Mouse (Mus musculus): ENCODE results near the gene 4921507P07Rik. TPM values are rescaled to one million over a fixed set of nuclear protein-coding genes. Genes with fewer than 3 reads are reported as not detected.

Gene 4921507P07Rik
- polyA plus RNA-seq, 1 experiment: 0.93 TPM

DNA sequence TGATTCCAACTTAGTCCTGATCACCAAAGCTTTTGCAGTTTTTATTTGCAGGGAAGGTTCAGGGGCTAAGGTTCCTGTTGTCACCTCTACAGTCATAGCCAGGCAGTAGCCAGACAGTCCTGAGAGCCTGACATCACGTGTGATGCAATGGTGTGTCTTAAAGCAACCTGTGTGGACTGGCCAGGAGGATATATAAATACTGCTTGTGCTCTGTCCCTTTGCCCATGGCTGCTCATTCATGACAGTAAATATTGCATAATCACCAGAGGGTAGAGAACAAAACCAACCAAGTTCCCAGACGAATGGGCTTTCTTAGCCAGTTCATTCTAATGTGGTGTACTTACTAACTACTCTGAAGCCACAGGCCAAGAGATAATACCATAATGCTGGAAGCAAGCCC lies 9.0 kb downstream of the 4921507P07Rik start:
- H3K9ac ChIP-seq (ENCODE audit: low read depth, poor library complexity, severe bottlenecking): no peak overlapping the region
- H3K36me3 ChIP-seq (ENCODE audit: control insufficient read depth, insufficient read depth, low read length, poor library complexity, severe bottlenecking): no peaks in the 10 kb centered on the region
- H3K4me3 ChIP-seq (ENCODE audit: low read depth, low read length): no peak overlapping the region
- no peak overlapping the region for H3K27ac ChIP-seq (ENCODE audit: insufficient read depth, low read length)
- no peaks in the 10 kb centered on the region for H3K27me3 ChIP-seq (ENCODE audit: control insufficient read depth, insufficient read depth, low read length, poor library complexity, severe bottlenecking)
- no peaks in the 10 kb centered on the region for H3K9me3 ChIP-seq (replicated peaks; ENCODE audit: control insufficient read depth, insufficient read depth, low read length, poor library complexity, severe bottlenecking)
- no peak for TF ChIP-seq EP300 (IDR thresholded peaks at IDR 0.05; ENCODE audit: insufficient read depth, low read depth, low read length)
- no peaks in the 10 kb centered on the region for H3K4me1 ChIP-seq (ENCODE audit: control insufficient read depth, insufficient read depth, low read length)

DNA sequence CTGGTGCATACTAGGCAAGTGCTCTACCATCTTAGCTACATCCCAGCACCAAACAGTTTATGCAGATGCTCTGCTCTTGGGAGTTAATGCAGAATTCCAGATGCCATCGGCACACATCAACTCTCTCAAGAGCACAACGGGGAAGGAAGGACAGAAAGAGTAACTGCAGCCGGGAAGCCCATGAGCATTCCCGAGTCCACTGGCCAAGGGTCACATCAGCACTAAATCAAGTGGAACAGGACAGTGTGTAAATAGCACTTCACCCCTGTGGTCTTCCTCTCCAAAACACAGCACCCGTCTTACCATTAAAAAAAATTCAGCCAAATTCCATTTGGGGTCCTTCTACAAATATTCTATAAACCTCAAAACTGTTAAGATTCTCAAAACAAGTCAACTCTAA lies 10.1 kb downstream of the 4921507P07Rik start:
- no peaks in the 10 kb centered on the region for H3K36me3 ChIP-seq (ENCODE audit: control insufficient read depth, insufficient read depth, low read length, poor library complexity, severe bottlenecking)
- TF ChIP-seq EP300 (IDR thresholded peaks at IDR 0.05; ENCODE audit: insufficient read depth, low read depth, low read length) (no peak), POLR2A (IDR thresholded peaks at IDR 0.05; ENCODE audit: insufficient read depth, low read length) (no peak), CTCF (IDR thresholded peaks at IDR 0.05; ENCODE audit: low read depth, low read length) (no peak)
- no peaks in the 10 kb centered on the region for H3K9me3 ChIP-seq (replicated peaks; ENCODE audit: control insufficient read depth, insufficient read depth, low read length, poor library complexity, severe bottlenecking)
- H3K27me3 ChIP-seq (ENCODE audit: control insufficient read depth, insufficient read depth, low read length, poor library complexity, severe bottlenecking): no peaks in the 10 kb centered on the region
- no peaks in the 10 kb centered on the region for H3K4me1 ChIP-seq (ENCODE audit: control insufficient read depth, insufficient read depth, low read length)
- H3K4me3 ChIP-seq (ENCODE audit: low read depth, low read length): no peak overlapping the region
- no peak overlapping the region for H3K9ac ChIP-seq (ENCODE audit: low read depth, poor library complexity, severe bottlenecking)
- no peak overlapping the region for H3K27ac ChIP-seq (ENCODE audit: insufficient read depth, low read length)

DNA sequence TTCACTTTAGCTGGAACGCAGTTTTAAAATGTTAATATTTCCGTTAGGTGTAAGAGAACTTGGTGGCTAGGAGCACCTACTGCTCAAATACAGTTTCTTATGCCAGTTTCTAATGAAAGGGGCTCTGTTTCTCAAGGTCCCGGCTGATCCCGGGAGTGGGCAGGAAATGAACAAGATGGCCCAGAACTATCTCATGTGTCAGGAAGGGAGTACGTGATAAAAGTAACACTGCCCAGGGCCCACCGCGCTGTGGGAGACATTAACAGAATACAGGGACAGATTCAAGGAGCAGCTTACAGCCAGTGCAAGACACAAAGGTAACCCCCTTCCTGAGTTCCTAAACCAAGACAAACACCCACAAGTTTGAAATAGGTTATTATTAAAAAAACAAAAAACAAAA lies 10.7 kb downstream of the 4921507P07Rik start:
- no peak for TF ChIP-seq CTCF (IDR thresholded peaks at IDR 0.05; ENCODE audit: low read depth, low read length)
- no peak for TF ChIP-seq POLR2A (IDR thresholded peaks at IDR 0.05; ENCODE audit: insufficient read depth, low read length)
- no peak for TF ChIP-seq EP300 (IDR thresholded peaks at IDR 0.05; ENCODE audit: insufficient read depth, low read depth, low read length)
- Histone ChIP-seq H3K27me3 (ENCODE audit: control insufficient read depth, insufficient read depth, low read length, poor library complexity, severe bottlenecking) (no peaks in the 10 kb centered on the region), H3K36me3 (ENCODE audit: control insufficient read depth, insufficient read depth, low read length, poor library complexity, severe bottlenecking) (no peaks in the 10 kb centered on the region), H3K4me3 (ENCODE audit: low read depth, low read length) (no peak overlapping the region), H3K9me3 (replicated peaks; ENCODE audit: control insufficient read depth, insufficient read depth, low read length, poor library complexity, severe bottlenecking) (no peaks in the 10 kb centered on the region), H3K4me1 (ENCODE audit: control insufficient read depth, insufficient read depth, low read length) (no peaks in the 10 kb centered on the region), H3K27ac (ENCODE audit: insufficient read depth, low read length) (no peak overlapping the region), H3K9ac (ENCODE audit: low read depth, poor library complexity, severe bottlenecking) (no peak overlapping the region)

DNA sequence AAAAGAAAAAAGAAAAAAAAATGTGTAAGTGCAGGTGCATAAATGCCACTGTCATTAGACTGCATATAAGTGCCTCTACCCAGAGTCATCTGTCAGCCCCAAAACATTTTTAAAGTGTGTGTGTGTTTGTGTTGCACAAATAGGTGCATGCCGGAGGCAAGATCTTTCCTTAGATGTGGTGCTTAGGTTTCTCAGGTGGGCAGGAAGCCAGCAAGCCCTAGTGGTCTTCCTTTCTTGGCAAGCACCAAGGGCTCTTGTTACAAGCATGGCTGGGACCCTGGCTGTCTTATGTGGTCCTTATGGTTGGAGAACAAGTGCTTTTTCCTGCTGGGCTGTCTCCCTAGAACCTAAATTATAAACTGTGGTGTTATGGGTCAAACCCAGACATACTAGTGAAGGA lies 24.8 kb downstream of the 4921507P07Rik start:
- Histone ChIP-seq H3K9ac (ENCODE audit: low read depth, poor library complexity, severe bottlenecking) (no peak overlapping the region), H3K27me3 (ENCODE audit: control insufficient read depth, insufficient read depth, low read length, poor library complexity, severe bottlenecking) (0 out of 2 replicates have a peak, but pooled peaks cover 1% of the 10 kb centered on the region), H3K36me3 (ENCODE audit: control insufficient read depth, insufficient read depth, low read length, poor library complexity, severe bottlenecking) (no peaks in the 10 kb centered on the region), H3K4me3 (ENCODE audit: low read depth, low read length) (no peak overlapping the region), H3K9me3 (replicated peaks; ENCODE audit: control insufficient read depth, insufficient read depth, low read length, poor library complexity, severe bottlenecking) (no peaks in the 10 kb centered on the region), H3K4me1 (ENCODE audit: control insufficient read depth, insufficient read depth, low read length) (no peaks in the 10 kb centered on the region), H3K27ac (ENCODE audit: insufficient read depth, low read length) (no peak overlapping the region)
- TF ChIP-seq CTCF (IDR thresholded peaks at IDR 0.05; ENCODE audit: low read depth, low read length) (no peak), POLR2A (IDR thresholded peaks at IDR 0.05; ENCODE audit: insufficient read depth, low read length) (no peak), EP300 (IDR thresholded peaks at IDR 0.05; ENCODE audit: insufficient read depth, low read depth, low read length) (no peak)

DNA sequence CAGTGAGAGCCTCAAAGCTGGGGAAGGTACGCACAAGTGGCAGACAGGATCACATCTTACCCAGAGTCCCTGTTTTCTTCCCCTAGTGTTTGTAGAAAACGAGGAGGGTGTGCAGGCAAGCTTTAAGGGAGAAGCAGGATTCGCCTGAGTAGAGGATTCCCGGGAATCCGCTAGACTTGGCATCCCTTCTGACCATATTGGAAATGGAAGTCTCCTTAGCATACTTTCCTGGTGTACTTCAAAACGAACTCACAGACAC lies 29.5 kb downstream of the 4921507P07Rik start:
- Histone ChIP-seq H3K27me3 (ENCODE audit: control insufficient read depth, insufficient read depth, low read length, poor library complexity, severe bottlenecking) (no peaks in the 10 kb centered on the region), H3K4me3 (ENCODE audit: low read depth, low read length) (peak overlapping the region; percentile 78), H3K9ac (ENCODE audit: low read depth, poor library complexity, severe bottlenecking) (peak overlapping the region; percentile 48), H3K9me3 (replicated peaks; ENCODE audit: control insufficient read depth, insufficient read depth, low read length, poor library complexity, severe bottlenecking) (no peaks in the 10 kb centered on the region), H3K4me1 (ENCODE audit: control insufficient read depth, insufficient read depth, low read length) (no peaks in the 10 kb centered on the region), H3K36me3 (ENCODE audit: control insufficient read depth, insufficient read depth, low read length, poor library complexity, severe bottlenecking) (peaks cover 9% of the 10 kb centered on the region), H3K27ac (ENCODE audit: insufficient read depth, low read length) (peak overlapping the region; percentile 5; the same call in 1 of the 2 replicates)
- no peak for TF ChIP-seq CTCF (IDR thresholded peaks at IDR 0.05; ENCODE audit: low read depth, low read length)
- no peak for TF ChIP-seq EP300 (IDR thresholded peaks at IDR 0.05; ENCODE audit: insufficient read depth, low read depth, low read length)
- no peak for TF ChIP-seq POLR2A (IDR thresholded peaks at IDR 0.05; ENCODE audit: insufficient read depth, low read length)

DNA sequence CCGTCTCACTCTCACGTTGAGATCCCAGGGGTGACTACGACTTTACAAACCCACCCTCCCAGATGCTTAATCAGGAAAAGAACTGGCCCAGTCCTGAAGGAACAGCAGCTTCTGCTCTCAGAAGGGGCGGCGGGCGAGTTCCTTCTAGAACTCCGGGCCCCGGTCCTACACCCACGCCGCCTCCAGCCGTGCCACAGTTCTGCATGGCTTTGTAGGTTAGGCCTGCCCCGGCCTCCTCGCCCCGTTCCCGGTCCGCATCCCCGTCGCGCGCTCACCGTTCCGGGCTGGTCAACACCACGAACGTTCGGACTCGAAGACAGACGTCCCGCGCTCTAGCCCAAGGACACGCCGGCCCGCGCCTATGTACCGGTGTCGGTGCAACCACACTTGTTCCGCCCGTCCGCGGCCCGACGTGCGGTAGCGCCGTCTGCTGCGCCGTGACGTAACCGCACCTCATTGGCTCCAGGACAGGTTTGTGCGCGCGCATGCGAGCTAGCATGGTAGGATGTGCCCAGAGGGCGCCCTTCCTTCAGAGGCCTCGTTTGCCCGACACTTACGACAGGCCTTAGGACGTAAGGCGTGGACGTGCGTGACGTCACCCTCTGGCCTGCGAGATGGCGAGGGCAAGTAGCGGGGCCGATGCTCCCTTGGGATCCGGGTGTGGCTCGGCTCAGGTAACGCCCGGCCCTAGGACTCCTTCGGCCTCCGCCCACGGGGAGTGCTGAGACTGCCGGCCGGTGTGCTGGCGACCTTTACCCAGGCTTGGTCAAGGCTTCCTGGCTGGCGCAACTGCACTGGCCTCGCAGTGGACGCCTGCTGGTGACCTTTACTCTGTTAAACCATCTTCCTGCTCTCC lies 30.1 kb downstream of the 4921507P07Rik start, which contains the start of gene Cycs:
Gene Cycs, minus strand, starts transcription at position 398 of the 856 bp plus-strand sequence.
- peak within 1 kb of the TSS; percentile 9 for H3K27ac ChIP-seq (ENCODE audit: insufficient read depth, low read length)
- H3K9me3 ChIP-seq (replicated peaks; ENCODE audit: control insufficient read depth, insufficient read depth, low read length, poor library complexity, severe bottlenecking): no peaks in the 10 kb centered on the region
- peaks cover 9% of the 10 kb centered on the region for H3K36me3 ChIP-seq (ENCODE audit: control insufficient read depth, insufficient read depth, low read length, poor library complexity, severe bottlenecking)
- 0 out of 2 replicates have a peak, but pooled peaks have one; percentile 23 for TF ChIP-seq EP300 (IDR thresholded peaks at IDR 0.05; ENCODE audit: insufficient read depth, low read depth, low read length)
- no peak for TF ChIP-seq CTCF (IDR thresholded peaks at IDR 0.05; ENCODE audit: low read depth, low read length)
- peak; percentile 46 for TF ChIP-seq POLR2A (IDR thresholded peaks at IDR 0.05; ENCODE audit: insufficient read depth, low read length)
- H3K4me3 ChIP-seq (ENCODE audit: low read depth, low read length): peak within 1 kb of the TSS; percentile 99
- H3K9ac ChIP-seq (ENCODE audit: low read depth, poor library complexity, severe bottlenecking): peak within 1 kb of the TSS; percentile 76
- no peaks in the 10 kb centered on the region for H3K27me3 ChIP-seq (ENCODE audit: control insufficient read depth, insufficient read depth, low read length, poor library complexity, severe bottlenecking)
- no peaks in the 10 kb centered on the region for H3K4me1 ChIP-seq (ENCODE audit: control insufficient read depth, insufficient read depth, low read length)

Data from ES-Bruce4 (cell line).